Mouse (Mus musculus) stomach, adult 2 months (tissue): ENCODE measurements around the gene Gm7102. TPM values are rescaled to one million over a fixed set of nuclear protein-coding genes. Genes with fewer than 3 reads are reported as not detected.

ENCODE experiments used
- polyA plus RNA-seq: library from polyadenylated mRNA; depleted of rRNA; stranded (reverse); fragments of >200 nt; gene quantifications from 2 replicates; pipeline ENCODE4 v1.2.3, GENCODE M21; 2012; rRNA removed

The Gm7102 gene
- polyA plus RNA-seq: not detected in 2 replicates

GRCm38 (mm10) chr19:61175756-61176324, at the start of gene Gm7102:
Gene Gm7102, minus strand, starts transcription at chr19:61176309.

GRCm38 (mm10) chr19:61183590-61183989, 7.5 kb upstream of the Gm7102 start, which contains the start of gene Gm6020:
Gene Gm6020, plus strand, starts transcription at chr19:61183890.

DNA sequence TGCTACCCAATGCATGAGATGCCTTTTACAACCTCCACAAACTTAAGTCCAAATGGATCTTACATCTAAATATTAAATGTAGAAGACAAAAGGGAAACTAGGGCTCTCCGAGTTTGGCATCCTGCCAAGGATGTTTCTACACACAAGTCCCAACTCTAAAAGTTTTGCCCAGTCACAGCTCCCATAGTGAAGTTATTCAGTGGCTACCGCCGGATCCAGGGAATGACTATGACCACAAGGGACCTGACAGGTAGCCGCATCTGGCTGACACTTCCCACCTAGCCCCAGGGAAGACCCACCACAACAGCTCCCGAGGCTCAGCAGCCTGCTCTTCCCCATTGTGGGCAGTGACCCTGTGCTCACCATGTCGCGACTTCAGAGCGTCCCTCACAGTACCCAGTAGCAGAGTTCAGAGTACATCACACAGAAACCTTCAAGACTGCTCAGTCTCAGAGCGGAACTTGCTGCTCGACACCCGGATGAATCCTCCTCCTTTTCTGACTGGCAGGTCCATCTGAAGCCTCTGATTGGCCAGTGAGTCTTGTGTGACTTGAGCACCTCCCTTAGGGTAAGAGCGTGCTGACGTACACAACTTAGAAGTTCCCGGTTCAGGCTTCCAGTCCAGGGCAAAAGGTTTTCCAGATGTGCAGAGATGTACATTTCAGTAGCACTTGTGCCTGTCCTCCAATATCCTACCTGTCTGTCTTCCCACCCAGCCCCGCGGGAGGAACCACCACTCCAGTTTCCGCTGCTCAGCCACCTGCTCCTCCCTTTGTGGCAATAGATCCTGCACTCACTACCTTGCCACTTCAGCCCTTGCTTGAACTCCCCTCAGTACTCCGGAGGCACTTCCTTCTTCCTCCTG, 35.5 kb downstream of the Gm7102 start, which contains the start of gene Zfp950:
TSS of gene Zfp950 (minus strand) at position 499 of the 865 bp plus-strand sequence.

Other genes with a start within 250 kb of the Gm7102 start
- gene Zfp950, start 35.5 kb downstream of the Gm7102 start, polyA plus RNA-seq: 0.52 and 0.88 TPM in 2 replicates
- not detected in 2 replicates for gene Gm6020, start 7.6 kb upstream of the Gm7102 start, polyA plus RNA-seq
- gene Csf2ra, start 52.1 kb upstream of the Gm7102 start, polyA plus RNA-seq: 55.9 and 109 TPM in 2 replicates
- gene Gm21060, start 120.8 kb upstream of the Gm7102 start, polyA plus RNA-seq: not detected in 2 replicates